Mouse (Mus musculus) ES-E14 (cell line): Measurements from ENCODE around the gene Fam19a5.

Source experiments
- CHD2 ChIP-seq: IDR thresholded peaks from 2 replicates; pipeline ENCODE4 v1.6.1; 2014; ENCODE audit warnings: mild to moderate bottlenecking, low read depth, low read length, inconsistent platforms
- ZC3H11A ChIP-seq: IDR thresholded peaks from 2 replicates; pipeline ENCODE4 v1.6.1; 2012; ENCODE audit warnings: low read depth, mild to moderate bottlenecking, inconsistent platforms, low read length, borderline replicate concordance

DNA sequence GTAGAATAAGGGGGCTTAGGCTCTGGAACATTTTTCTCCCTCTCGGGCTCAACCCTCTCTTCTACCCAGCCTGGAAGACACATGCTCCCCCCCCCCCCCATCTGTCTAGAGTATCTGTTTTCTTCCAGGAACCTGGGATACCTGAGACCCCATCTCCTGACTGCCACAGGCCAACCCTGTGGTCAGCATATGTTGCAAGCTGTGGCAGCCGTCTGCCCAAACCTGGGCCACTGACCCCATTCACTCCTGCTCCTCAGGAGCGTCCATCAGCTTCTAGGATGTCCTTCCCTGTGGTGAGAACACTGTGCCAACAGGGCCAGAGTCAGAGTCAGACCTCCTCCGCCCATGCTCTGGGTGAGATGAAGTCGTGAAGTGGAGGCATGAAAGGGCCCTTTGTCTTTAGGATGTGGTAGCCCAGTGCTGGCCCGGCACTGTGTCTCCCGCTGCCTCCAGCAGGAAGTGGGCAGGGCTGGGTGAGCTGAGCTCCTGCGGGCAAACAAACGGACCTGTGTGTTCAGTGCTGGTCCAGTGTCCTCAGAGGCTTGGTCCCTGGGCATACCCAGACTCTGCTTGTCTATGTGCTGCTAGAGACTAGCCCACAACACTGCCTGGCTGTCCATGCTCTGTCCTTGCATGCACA, 171.1 kb downstream of the Fam19a5 start:
- TF ChIP-seq ZC3H11A (no peak), CHD2 (no peak)
